Mouse (Mus musculus): ENCODE data around the gene Cryab. TPM values are rescaled to one million over a fixed set of nuclear protein-coding genes. Genes with fewer than 3 reads are reported as not detected.

Gene Cryab
- polyA plus RNA-seq, 1 experiment from 2014 or later, result 1,544 TPM

DNA sequence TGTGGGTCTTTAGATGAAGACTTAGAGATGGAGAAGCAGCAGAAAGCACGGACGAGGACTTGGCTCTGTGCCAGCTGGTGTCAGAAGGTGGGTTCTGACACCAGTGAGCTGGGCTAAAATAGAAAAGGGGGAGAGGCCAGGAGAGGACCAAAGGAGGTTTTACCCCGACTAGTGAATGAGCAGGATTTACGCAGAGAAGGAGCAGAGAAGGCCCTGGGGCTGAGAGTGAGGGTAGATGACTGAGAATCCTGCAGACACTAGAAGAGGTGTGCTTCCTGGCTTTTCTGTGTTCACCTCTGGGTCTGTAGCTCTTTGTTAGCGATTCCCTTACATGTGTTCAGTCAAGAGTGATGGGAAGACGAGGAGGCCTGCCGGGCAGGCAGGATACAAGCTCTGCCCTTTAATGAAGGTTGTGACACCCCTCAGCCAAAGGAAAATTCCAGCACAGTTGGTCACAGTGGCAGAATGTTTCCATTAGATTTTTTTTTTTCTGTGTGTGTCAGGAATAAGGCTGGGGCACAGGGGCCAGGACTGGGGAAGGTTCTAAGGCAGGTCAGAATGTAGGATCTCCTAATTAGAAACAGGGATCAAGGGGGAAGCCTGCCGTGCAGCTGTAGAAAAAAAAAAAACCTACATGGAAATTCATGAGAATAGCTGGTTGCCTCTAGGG, 25.1 kb upstream of the Cryab start:
- in situ Hi-C loops (cut with MboI; ENCODE audit: low pct_unique_long_range_greater_than_20kb), result no loop called here
- no peak for ATAC-seq
- CTCF ChIA-PET, result interaction anchor here (1.4 to 2.7 kb wide), 4 partner anchors 9 to 41 kb away, joined by 3 to 12 read pairs (median 4); partner anchors contain the start of gene Fdxacb1
- H3K27me3 ChIP-seq, result no peaks in the 10 kb centered on the region
- POLR2A ChIA-PET, result interaction anchor here (2.4 kb wide), 1 partner anchor 20 kb away, joined by 6 read pairs; the partner anchor contains the start of gene 2310030G06Rik
- DNase-seq (ENCODE audit: low read depth, low spot score), result no peak
- TF ChIP-seq CTCF (IDR thresholded peaks at IDR 0.05), result no peak

GRCm38 (mm10) chr9:50727171-50727924, 23.8 kb upstream of the Cryab start:
- in situ Hi-C loops (cut with MboI; ENCODE audit: low pct_unique_long_range_greater_than_20kb), result no loop called here
- DNase-seq (ENCODE audit: low read depth, low spot score) (no peak), ATAC-seq (peak; percentile 44)
- no peak for TF ChIP-seq CTCF (IDR thresholded peaks at IDR 0.05)
- H3K27me3 ChIP-seq, result no peaks in the 10 kb centered on the region
- CTCF ChIA-PET, result interaction anchor here (0.7 to 2.7 kb wide), 6 partner anchors 8 to 40 kb away, joined by 3 to 12 read pairs (median 4); partner anchors contain the start of genes Dixdc1 and Fdxacb1
- POLR2A ChIA-PET, result interaction anchor here (1.1 to 2.4 kb wide), 3 partner anchors 14 to 26 kb away, joined by 3 to 12 read pairs (median 6); partner anchors contain the start of genes 2310030G06Rik and Hspb2

DNA sequence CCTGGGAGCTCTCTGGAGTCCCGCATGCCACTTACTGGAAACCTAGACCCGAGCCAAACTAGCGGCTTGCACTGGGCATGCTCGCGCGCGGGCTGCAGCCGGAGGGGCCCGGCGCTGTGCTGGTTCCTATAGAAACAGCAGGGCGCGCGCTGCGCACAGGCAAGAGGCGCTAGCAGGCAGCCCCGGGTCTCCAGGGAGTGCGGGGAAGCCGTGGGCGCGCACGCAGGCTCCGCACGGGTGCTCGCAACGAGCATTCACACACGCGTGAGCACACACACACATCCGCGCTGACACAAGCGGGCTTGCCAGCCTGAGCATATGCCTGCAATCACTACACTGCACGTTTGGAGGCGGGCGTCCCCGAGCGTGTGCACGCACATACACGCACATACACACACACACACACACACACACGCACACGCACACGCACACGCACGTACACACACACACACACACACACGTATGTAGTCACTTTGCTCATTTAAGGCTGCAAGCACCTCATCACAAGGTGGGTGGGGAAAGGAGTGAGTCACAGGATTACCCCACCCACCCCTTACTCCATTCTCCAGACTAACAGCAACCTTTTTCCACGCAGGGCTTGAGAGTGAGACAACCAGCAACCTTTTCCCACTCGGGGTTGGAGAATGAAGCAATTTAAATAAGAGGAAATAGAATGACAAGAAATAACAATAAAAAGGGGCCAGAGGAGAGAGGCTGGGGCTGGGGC, 23.0 kb upstream of the Cryab start:
- peak; percentile 73 for ATAC-seq
- TF ChIP-seq CTCF (IDR thresholded peaks at IDR 0.05), result no peak
- in situ Hi-C loops (cut with MboI; ENCODE audit: low pct_unique_long_range_greater_than_20kb), result no loop called here
- ChIA-PET CTCF (interaction anchor here (2.7 kb wide), 1 partner anchor 39 kb away, joined by 12 read pairs; the partner anchor contains the start of gene Fdxacb1), POLR2A (interaction anchor here (1.1 to 2.4 kb wide), 3 partner anchors 14 to 25 kb away, joined by 3 to 12 read pairs (median 6); partner anchors contain the start of genes 2310030G06Rik and Hspb2)
- DNase-seq (ENCODE audit: low read depth, low spot score), result no peak
- no peaks in the 10 kb centered on the region for H3K27me3 ChIP-seq

GRCm38 (mm10) chr9:50729600-50729999, 21.5 kb upstream of the Cryab start:
- ATAC-seq (no peak), DNase-seq (ENCODE audit: low read depth, low spot score) (no peak)
- CTCF ChIA-PET, result interaction anchor here (1.2 to 2.7 kb wide), 3 partner anchors 12 to 38 kb away, joined by 3 to 7 read pairs (median 4); partner anchors contain the start of gene Fdxacb1
- no peak for TF ChIP-seq CTCF (IDR thresholded peaks at IDR 0.05)
- H3K27me3 ChIP-seq, result no peaks in the 10 kb centered on the region
- in situ Hi-C loops (cut with MboI; ENCODE audit: low pct_unique_long_range_greater_than_20kb), result no loop called here
- POLR2A ChIA-PET, result no interaction called here

DNA sequence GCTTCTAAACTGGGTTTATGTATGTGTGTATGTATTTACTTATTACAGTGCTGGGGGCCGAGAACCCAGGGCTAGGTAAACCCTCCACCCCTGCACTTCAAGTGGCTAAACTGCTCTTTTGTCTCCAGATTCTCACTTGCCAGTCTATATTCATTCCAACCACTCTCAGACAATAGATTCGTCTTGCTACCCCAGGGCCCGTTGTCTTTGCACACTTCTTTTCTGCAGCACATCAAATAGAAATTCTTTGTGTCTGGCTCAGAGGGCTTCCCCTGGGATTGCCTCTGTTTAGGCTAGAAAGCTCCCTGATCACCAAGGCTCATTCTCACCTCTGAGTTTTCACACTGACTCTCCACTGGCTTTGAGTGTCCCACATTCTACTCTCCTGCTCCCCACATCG, 18.6 kb upstream of the Cryab start:
- no peak for TF ChIP-seq CTCF (IDR thresholded peaks at IDR 0.05)
- ATAC-seq, result no peak
- in situ Hi-C loops (cut with MboI; ENCODE audit: low pct_unique_long_range_greater_than_20kb), result no loop called here
- no peak for DNase-seq (ENCODE audit: low read depth, low spot score)
- H3K27me3 ChIP-seq, result no peaks in the 10 kb centered on the region
- ChIA-PET POLR2A (no interaction called here), CTCF (interaction anchor here (0.8 kb wide), 1 partner anchor 9 kb away, joined by 3 read pairs; no protein-coding TSS in a partner anchor)

DNA sequence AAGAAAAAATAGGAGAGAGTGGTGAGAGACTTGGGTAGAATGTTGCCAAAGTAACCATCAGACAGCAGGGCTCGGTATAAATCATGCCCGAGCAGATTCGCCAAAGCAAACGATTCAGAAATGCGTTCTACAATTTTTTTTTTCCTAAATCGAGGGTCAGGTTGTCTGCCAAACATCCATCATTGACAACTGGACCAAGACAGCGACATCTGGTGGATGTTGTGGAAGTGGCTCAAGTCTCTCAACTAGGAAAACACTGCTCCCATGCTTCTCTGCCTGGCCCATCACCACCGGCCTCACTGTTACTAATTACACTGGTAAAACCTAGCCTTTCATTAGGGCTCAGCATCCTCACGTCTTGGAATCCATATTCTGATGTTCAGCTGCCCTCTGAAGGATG, 16.1 kb upstream of the Cryab start:
- in situ Hi-C loops (cut with MboI; ENCODE audit: low pct_unique_long_range_greater_than_20kb), result no loop called here
- ATAC-seq (no peak), DNase-seq (ENCODE audit: low read depth, low spot score) (no peak)
- no peaks in the 10 kb centered on the region for H3K27me3 ChIP-seq
- ChIA-PET CTCF (interaction anchor here (0.7 to 1.3 kb wide), 3 partner anchors 8 to 25 kb away, joined by 3 to 4 read pairs (median 3); no protein-coding TSS in a partner anchor), POLR2A (interaction anchor here (0.6 kb wide), 1 partner anchor 85 kb away, joined by 3 read pairs; no protein-coding TSS in a partner anchor)
- TF ChIP-seq CTCF (IDR thresholded peaks at IDR 0.05), result peak; percentile 87

DNA sequence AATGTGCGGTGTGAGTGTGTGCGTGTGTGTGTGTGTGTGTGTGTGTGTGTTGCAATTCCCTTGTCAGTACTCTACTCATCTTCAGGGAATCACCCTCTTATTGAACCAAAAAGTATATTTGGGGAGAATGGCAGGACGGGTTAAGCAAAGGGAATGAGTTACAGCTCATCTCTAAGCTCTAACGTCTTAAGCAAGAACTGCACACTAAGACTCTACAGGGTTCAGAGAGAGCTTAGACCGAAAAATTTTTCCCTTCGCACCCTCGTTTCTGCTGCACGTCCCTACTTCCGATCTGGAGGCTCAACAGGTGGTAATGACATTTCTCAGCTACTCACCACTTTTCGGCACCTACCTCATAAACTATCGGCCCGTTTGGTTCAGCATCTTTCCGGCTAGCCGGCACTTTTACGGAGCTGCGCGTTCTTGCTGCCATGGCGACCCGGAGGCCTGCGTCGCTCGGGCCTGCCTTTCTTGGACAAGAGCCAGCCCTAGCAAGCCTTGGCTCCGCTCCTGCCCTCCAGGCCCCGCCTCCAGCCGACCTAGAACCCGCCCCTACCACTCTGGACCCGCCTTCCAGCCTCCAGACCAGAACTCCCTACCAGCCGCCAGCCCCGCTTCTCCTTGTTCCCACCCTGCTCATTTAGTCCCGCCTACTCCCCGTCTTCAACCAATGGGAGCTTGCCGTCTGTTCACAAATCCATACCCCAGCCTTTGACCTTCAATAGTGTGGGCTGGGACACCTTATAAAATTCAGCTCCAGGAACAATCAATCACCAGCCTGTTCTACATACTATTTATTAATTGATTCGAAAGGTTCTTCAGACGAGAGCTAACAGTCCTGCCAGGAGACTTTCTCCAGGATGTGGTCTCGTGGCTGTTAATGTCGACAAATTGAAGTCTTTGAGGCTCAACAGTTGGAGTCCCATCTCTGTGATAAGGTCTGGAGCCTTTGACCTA, 11.9 kb upstream of the Cryab start, which contains the start of gene Dixdc1:
TSS of gene Dixdc1 (minus strand) at position 604 of the 957 bp plus-strand sequence.
- in situ Hi-C loops (cut with MboI; ENCODE audit: low pct_unique_long_range_greater_than_20kb), result no loop called here

DNA sequence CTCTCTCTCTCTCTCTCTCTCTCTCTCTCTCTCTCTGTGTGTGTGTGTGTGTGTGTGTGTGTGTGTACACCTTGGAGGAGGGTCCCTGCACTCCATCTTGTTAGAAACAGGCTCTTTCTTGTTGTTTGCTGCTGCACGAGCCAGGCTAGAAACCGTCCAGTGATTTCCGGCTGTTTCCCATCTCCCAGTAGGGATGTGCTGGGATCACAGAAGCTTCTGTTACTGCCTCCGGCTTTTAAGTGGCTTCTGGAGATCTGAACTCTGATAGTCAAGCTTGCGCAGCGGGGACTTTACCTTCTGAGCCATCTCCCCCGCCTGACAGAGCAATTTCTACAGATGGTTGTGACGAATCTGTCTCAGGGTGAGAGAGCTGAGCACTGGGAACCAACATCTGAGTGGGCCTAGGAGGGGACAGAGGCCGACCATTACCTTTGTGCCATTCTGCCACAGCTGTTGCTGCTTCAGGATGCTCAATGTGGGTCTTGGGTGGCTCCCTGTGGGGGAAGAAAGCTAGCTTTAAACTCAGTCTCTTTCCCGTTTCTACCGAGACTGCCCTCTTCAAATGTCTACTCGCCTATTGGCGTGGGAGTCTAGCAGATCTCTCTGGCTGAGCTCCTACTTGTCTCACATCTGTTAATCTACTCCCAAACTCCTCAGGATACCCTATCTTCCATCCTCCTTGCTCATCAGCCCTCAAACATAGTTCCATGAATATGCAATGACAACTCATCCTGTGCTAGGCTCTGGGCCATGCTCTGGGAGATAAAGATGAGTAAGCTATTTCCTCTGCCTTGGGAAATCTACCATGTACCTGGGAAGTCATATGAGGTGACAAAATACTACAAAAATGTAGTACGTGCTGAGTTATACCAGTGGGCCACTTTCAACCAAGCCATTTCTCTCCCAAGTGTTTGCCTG, 10.0 kb upstream of the Cryab start:
- DNase-seq (ENCODE audit: low read depth, low spot score) (no peak), ATAC-seq (peak; percentile 70)
- in situ Hi-C loops (cut with MboI; ENCODE audit: low pct_unique_long_range_greater_than_20kb), result no loop called here
- H3K27me3 ChIP-seq, result no peaks in the 10 kb centered on the region
- ChIA-PET CTCF (interaction anchor here (0.8 to 3.0 kb wide), 5 partner anchors 9 to 21 kb away, joined by 3 to 11 read pairs (median 4); partner anchors contain the start of gene Hspb2), POLR2A (interaction anchor here (1.2 to 1.4 kb wide), 2 partner anchors 14 to 26 kb away, joined by 3 to 6 read pairs; no protein-coding TSS in a partner anchor)
- no peak for TF ChIP-seq CTCF (IDR thresholded peaks at IDR 0.05)

More for the DNA sequence above, 11.9 kb upstream of the Cryab start, which contains the start of gene Dixdc1:
- ChIA-PET CTCF (interaction anchor here (0.6 to 1.4 kb wide), 5 partner anchors 10 to 28 kb away, joined by 3 to 5 read pairs (median 3); no protein-coding TSS in a partner anchor), POLR2A (interaction anchor here (0.6 to 0.8 kb wide), 2 partner anchors 15 to 264 kb away, joined by 3 read pairs; no protein-coding TSS in a partner anchor)
- no peak for TF ChIP-seq CTCF (IDR thresholded peaks at IDR 0.05)
- no peaks in the 10 kb centered on the region for H3K27me3 ChIP-seq
- ATAC-seq, result peak; percentile 14
- DNase-seq (ENCODE audit: low read depth, low spot score), result no peak

Data from Patski (cell line).